Mouse (Mus musculus) CH12.LX (cell line): ENCODE measurements at regions not wholly inside any gene's neighbourhood (a gene's known extent, or its start where the extent isn't known, plus 50 kb on each side); places are given as distances from the start of the nearest gene placed in this dataset.

Experiments used
- CHD2 ChIP-seq: IDR thresholded peaks from 2 replicates; pipeline ENCODE4 v1.6.1; 2011; ENCODE audit warnings: low read length, improper control_type of control experiment
- CTCF ChIP-seq, 2 experiments: IDR thresholded peaks in 1 of 2; conservative IDR thresholded peaks in 1 of 2; 2 replicates each; pipeline ENCODE4 v1.5.1; 2011 to 2012; ENCODE audit warnings: low read depth in 2 of 2, low read length in 2 of 2, improper control_type of control experiment in 1 of 2, inconsistent platforms in 1 of 2, mild to moderate bottlenecking in 1 of 2, moderate library complexity in 1 of 2

DNA sequence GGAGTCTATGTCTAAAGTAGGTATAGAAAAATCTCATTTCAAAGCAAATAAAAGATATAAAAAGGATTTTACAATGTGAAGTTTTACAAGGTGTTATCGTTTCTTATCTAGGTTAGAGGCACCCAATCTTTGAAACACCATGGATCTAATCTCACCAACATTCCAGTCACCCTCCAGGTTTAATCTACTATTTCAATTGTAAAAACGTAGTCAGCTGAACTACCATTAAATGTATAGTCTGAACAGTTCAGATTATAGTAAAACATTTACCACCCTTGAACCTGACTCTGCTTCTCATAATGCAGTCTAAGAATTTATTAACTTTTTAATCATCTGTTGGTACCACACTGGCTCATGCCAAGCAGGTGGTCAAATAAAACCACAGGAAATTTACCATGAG, 259.5 kb upstream of the Defb41 start:
- TF ChIP-seq CHD2 (no peak), CTCF (conservative IDR thresholded peaks at IDR 0.05 in 1 of 2, IDR thresholded peaks at IDR 0.05 in 1 of 2; ENCODE audit: low read depth in 2 of 2, low read length in 2 of 2) (no peak)
